Mouse (Mus musculus): ENCODE data around the gene Cxcl17. TPM values are rescaled to one million over a fixed set of nuclear protein-coding genes. Genes with fewer than 3 reads are reported as not detected.

Cxcl17 gene
- polyA plus RNA-seq, 1 experiment from 2014 or later: 1.0 TPM

GRCm38 (mm10) chr7:25388916-25389315, 23.8 kb downstream of the Cxcl17 start:
- Histone ChIP-seq H3K36me3 (ENCODE audit: control insufficient read depth, insufficient read depth, low read length) (peaks cover 15% of the 10 kb centered on the region), H3K9ac (ENCODE audit: low read depth, low read length) (no peak overlapping the region), H3K9me3 (replicated peaks; ENCODE audit: control insufficient read depth, low read length, poor library complexity, severe bottlenecking) (no peaks in the 10 kb centered on the region), H3K4me3 (ENCODE audit: low read depth, low read length) (no peak overlapping the region), H3K27ac (ENCODE audit: low read length) (no peak overlapping the region), H3K4me1 (ENCODE audit: control insufficient read depth, insufficient read depth, low read length) (peaks cover 16% of the 10 kb centered on the region), H3K27me3 (ENCODE audit: control insufficient read depth, insufficient read depth, low read depth, low read length) (no peaks in the 10 kb centered on the region), H3K4me2 (ENCODE audit: low read length) (no peak overlapping the region)
- no peak for ATAC-seq
- WGBS: 85% methylated on average over 7 of the region's 7 CpGs

- Histone ChIP-seq H3K27ac (ENCODE audit: low read length) (no peak overlapping the region), H3K4me3 (ENCODE audit: low read depth, low read length) (no peak overlapping the region), H3K36me3 (ENCODE audit: control insufficient read depth, insufficient read depth, low read length) (peaks cover 19% of the 10 kb centered on the region), H3K27me3 (ENCODE audit: control insufficient read depth, insufficient read depth, low read depth, low read length) (no peaks in the 10 kb centered on the region), H3K4me1 (ENCODE audit: control insufficient read depth, insufficient read depth, low read length) (peaks cover 8% of the 10 kb centered on the region), H3K9me3 (replicated peaks; ENCODE audit: control insufficient read depth, low read length, poor library complexity, severe bottlenecking) (no peaks in the 10 kb centered on the region), H3K9ac (ENCODE audit: low read depth, low read length) (no peak overlapping the region), H3K4me2 (ENCODE audit: low read length) (no peak overlapping the region)
- ATAC-seq: no peak
- WGBS: 94% methylated on average over 18 of the region's 18 CpGs
These were observed 24.8 kb downstream of the Cxcl17 start for GRCm38 (mm10) chr7:25387811-25388440.

GRCm38 (mm10) chr7:25385850-25386555, 26.7 kb downstream of the Cxcl17 start:
- no peak for ATAC-seq
- Histone ChIP-seq H3K4me3 (ENCODE audit: low read depth, low read length) (no peak overlapping the region), H3K27me3 (ENCODE audit: control insufficient read depth, insufficient read depth, low read depth, low read length) (no peaks in the 10 kb centered on the region), H3K4me1 (ENCODE audit: control insufficient read depth, insufficient read depth, low read length) (peaks cover 4% of the 10 kb centered on the region), H3K9me3 (replicated peaks; ENCODE audit: control insufficient read depth, low read length, poor library complexity, severe bottlenecking) (no peaks in the 10 kb centered on the region), H3K4me2 (ENCODE audit: low read length) (no peak overlapping the region), H3K9ac (ENCODE audit: low read depth, low read length) (no peak overlapping the region), H3K36me3 (ENCODE audit: control insufficient read depth, insufficient read depth, low read length) (peaks cover 23% of the 10 kb centered on the region), H3K27ac (ENCODE audit: low read length) (no peak overlapping the region; the same call in 1 of the 2 replicates)
- 81% methylated on average over 12 of the region's 12 CpGs for WGBS

- WGBS: 93% methylated on average over 12 of the region's 12 CpGs
These were observed 27.4 kb downstream of the Cxcl17 start for GRCm38 (mm10) chr7:25385259-25385658.

GRCm38 (mm10) chr7:25384818-25385217, 27.9 kb downstream of the Cxcl17 start:
- H3K4me1 ChIP-seq (ENCODE audit: control insufficient read depth, insufficient read depth, low read length): peaks cover 2% of the 10 kb centered on the region
- H3K36me3 ChIP-seq (ENCODE audit: control insufficient read depth, insufficient read depth, low read length): peaks cover 23% of the 10 kb centered on the region
- WGBS: 92% methylated on average over 9 of the region's 9 CpGs
- H3K27me3 ChIP-seq (ENCODE audit: control insufficient read depth, insufficient read depth, low read depth, low read length): no peaks in the 10 kb centered on the region
- no peak overlapping the region for H3K27ac ChIP-seq (ENCODE audit: low read length)
- no peak overlapping the region for H3K4me2 ChIP-seq (ENCODE audit: low read length)
- no peak overlapping the region for H3K9ac ChIP-seq (ENCODE audit: low read depth, low read length)
- no peak for ATAC-seq
- H3K4me3 ChIP-seq (ENCODE audit: low read depth, low read length): no peak overlapping the region
- H3K9me3 ChIP-seq (replicated peaks; ENCODE audit: control insufficient read depth, low read length, poor library complexity, severe bottlenecking): no peaks in the 10 kb centered on the region

More at GRCm38 (mm10) chr7:25385259-25385658, 27.4 kb downstream of the Cxcl17 start:
- ATAC-seq: no peak
- Histone ChIP-seq H3K27ac (ENCODE audit: low read length) (no peak overlapping the region), H3K27me3 (ENCODE audit: control insufficient read depth, insufficient read depth, low read depth, low read length) (no peaks in the 10 kb centered on the region), H3K9ac (ENCODE audit: low read depth, low read length) (no peak overlapping the region), H3K36me3 (ENCODE audit: control insufficient read depth, insufficient read depth, low read length) (peaks cover 23% of the 10 kb centered on the region), H3K4me3 (ENCODE audit: low read depth, low read length) (no peak overlapping the region), H3K4me2 (ENCODE audit: low read length) (no peak overlapping the region), H3K4me1 (ENCODE audit: control insufficient read depth, insufficient read depth, low read length) (peaks cover 2% of the 10 kb centered on the region), H3K9me3 (replicated peaks; ENCODE audit: control insufficient read depth, low read length, poor library complexity, severe bottlenecking) (no peaks in the 10 kb centered on the region)

GRCm38 (mm10) chr7:25384318-25384717, 28.4 kb downstream of the Cxcl17 start:
- H3K27me3 ChIP-seq (ENCODE audit: control insufficient read depth, insufficient read depth, low read depth, low read length): no peaks in the 10 kb centered on the region
- H3K9ac ChIP-seq (ENCODE audit: low read depth, low read length): no peak overlapping the region
- ATAC-seq: no peak
- H3K4me2 ChIP-seq (ENCODE audit: low read length): no peak overlapping the region
- peaks cover 6% of the 10 kb centered on the region for H3K4me1 ChIP-seq (ENCODE audit: control insufficient read depth, insufficient read depth, low read length)
- H3K9me3 ChIP-seq (replicated peaks; ENCODE audit: control insufficient read depth, low read length, poor library complexity, severe bottlenecking): no peaks in the 10 kb centered on the region
- peaks cover 23% of the 10 kb centered on the region for H3K36me3 ChIP-seq (ENCODE audit: control insufficient read depth, insufficient read depth, low read length)
- H3K27ac ChIP-seq (ENCODE audit: low read length): no peak overlapping the region
- 90% methylated on average over 13 of the region's 13 CpGs for WGBS
- no peak overlapping the region for H3K4me3 ChIP-seq (ENCODE audit: low read depth, low read length)

- 81% methylated on average over 4 of the region's 4 CpGs for WGBS
- Histone ChIP-seq H3K36me3 (ENCODE audit: control insufficient read depth, insufficient read depth, low read length) (peaks cover 23% of the 10 kb centered on the region), H3K4me3 (ENCODE audit: low read depth, low read length) (no peak overlapping the region), H3K27me3 (ENCODE audit: control insufficient read depth, insufficient read depth, low read depth, low read length) (no peaks in the 10 kb centered on the region), H3K9ac (ENCODE audit: low read depth, low read length) (no peak overlapping the region), H3K4me1 (ENCODE audit: control insufficient read depth, insufficient read depth, low read length) (peaks cover 8% of the 10 kb centered on the region), H3K4me2 (ENCODE audit: low read length) (no peak overlapping the region), H3K27ac (ENCODE audit: low read length) (no peak overlapping the region), H3K9me3 (replicated peaks; ENCODE audit: control insufficient read depth, low read length, poor library complexity, severe bottlenecking) (no peaks in the 10 kb centered on the region)
- no peak for ATAC-seq
These were observed 28.8 kb downstream of the Cxcl17 start for GRCm38 (mm10) chr7:25383891-25384290.

- H3K9ac ChIP-seq (ENCODE audit: low read depth, low read length): no peak overlapping the region
- H3K9me3 ChIP-seq (replicated peaks; ENCODE audit: control insufficient read depth, low read length, poor library complexity, severe bottlenecking): no peaks in the 10 kb centered on the region
- no peak overlapping the region for H3K4me2 ChIP-seq (ENCODE audit: low read length)
- ATAC-seq: no peak
- peaks cover 22% of the 10 kb centered on the region for H3K36me3 ChIP-seq (ENCODE audit: control insufficient read depth, insufficient read depth, low read length)
- no peaks in the 10 kb centered on the region for H3K27me3 ChIP-seq (ENCODE audit: control insufficient read depth, insufficient read depth, low read depth, low read length)
- no peak overlapping the region for H3K4me3 ChIP-seq (ENCODE audit: low read depth, low read length)
- H3K4me1 ChIP-seq (ENCODE audit: control insufficient read depth, insufficient read depth, low read length): peaks cover 8% of the 10 kb centered on the region
- H3K27ac ChIP-seq (ENCODE audit: low read length): no peak overlapping the region
- whole genome bisulfite sequencing: 92% methylated on average over 7 of the region's 7 CpGs
These were observed 29.3 kb downstream of the Cxcl17 start for GRCm38 (mm10) chr7:25383385-25383784.

- ATAC-seq: no peak
- H3K27me3 ChIP-seq (ENCODE audit: control insufficient read depth, insufficient read depth, low read depth, low read length): no peaks in the 10 kb centered on the region
- no peak overlapping the region for H3K4me3 ChIP-seq (ENCODE audit: low read depth, low read length)
- peaks cover 15% of the 10 kb centered on the region for H3K36me3 ChIP-seq (ENCODE audit: control insufficient read depth, insufficient read depth, low read length)
- peaks cover 8% of the 10 kb centered on the region for H3K4me1 ChIP-seq (ENCODE audit: control insufficient read depth, insufficient read depth, low read length)
- no peak overlapping the region for H3K9ac ChIP-seq (ENCODE audit: low read depth, low read length)
- no peaks in the 10 kb centered on the region for H3K9me3 ChIP-seq (replicated peaks; ENCODE audit: control insufficient read depth, low read length, poor library complexity, severe bottlenecking)
- no peak overlapping the region for H3K27ac ChIP-seq (ENCODE audit: low read length)
- no peak overlapping the region for H3K4me2 ChIP-seq (ENCODE audit: low read length)
These were observed 30.1 kb downstream of the Cxcl17 start for GRCm38 (mm10) chr7:25382541-25382940.

Data from midbrain, embryonic 16.5 days (tissue).